Mouse (Mus musculus): ENCODE measurements around the gene Cxcr2.

The Cxcr2 gene

GRCm38 (mm10) chr1:74197726-74198470 is 44.1 kb downstream of the Cxcr2 start:
- DNase-seq (ENCODE audit: low read depth, low spot score) = no peak

GRCm38 (mm10) chr1:74199046-74199445 is 45.3 kb downstream of the Cxcr2 start:
- DNase-seq (ENCODE audit: low read depth, low spot score) = no peak

GRCm38 (mm10) chr1:74201048-74201844 is 47.5 kb downstream of the Cxcr2 start:
- no peak for DNase-seq (ENCODE audit: low read depth, low spot score)

GRCm38 (mm10) chr1:74203457-74203856 is 49.7 kb downstream of the Cxcr2 start:
- DNase-seq (ENCODE audit: low read depth, low spot score) = no peak

GRCm38 (mm10) chr1:74205881-74206280 is 52.1 kb downstream of the Cxcr2 start:
- peak; percentile 52 for DNase-seq (ENCODE audit: low read depth, low spot score)

- no peak for DNase-seq (ENCODE audit: low read depth, low spot score)
These were observed 52.9 kb downstream of the Cxcr2 start for GRCm38 (mm10) chr1:74206642-74207041.

GRCm38 (mm10) chr1:74207906-74208305 is 54.1 kb downstream of the Cxcr2 start:
- no peak for DNase-seq (ENCODE audit: low read depth, low spot score)

GRCm38 (mm10) chr1:74208941-74209340 is 55.2 kb downstream of the Cxcr2 start:
- DNase-seq (ENCODE audit: low read depth, low spot score) = no peak

Data from forelimb bud, embryonic 11.5 days (tissue).